Mouse (Mus musculus) thymus, postnatal 25 days (tissue): ENCODE data around the gene St6galnac3.
"Not testable (repeated sequence)": the region's sequence is repeated elsewhere in the genome, so short reads cannot be mapped to it uniquely, and the experiment has no call there.

Experiments used
- DNase-seq: peaks from one replicate; pipeline ENCODE4 v3.0.0; 2022

Gene St6galnac3

GRCm38 (mm10) chr3:153397726-153398125 lies 327.2 kb downstream of the St6galnac3 start:
- DNase-seq, result no peak

- no peak for DNase-seq
Measured at GRCm38 (mm10) chr3:153396375-153397068, 328.5 kb downstream of the St6galnac3 start.

- no peak for DNase-seq
Measured at GRCm38 (mm10) chr3:153395351-153395750, 329.6 kb downstream of the St6galnac3 start.

- no peak for DNase-seq
Measured at GRCm38 (mm10) chr3:153394751-153395150, 330.2 kb downstream of the St6galnac3 start.

- no peak for DNase-seq
Measured at GRCm38 (mm10) chr3:153394224-153394623, 330.8 kb downstream of the St6galnac3 start.

GRCm38 (mm10) chr3:153391451-153391850 lies 333.5 kb downstream of the St6galnac3 start:
- not testable (repeated sequence) for DNase-seq

GRCm38 (mm10) chr3:153384651-153385050 lies 340.3 kb downstream of the St6galnac3 start:
- DNase-seq, result not testable (repeated sequence)

- DNase-seq, result no peak
Measured at GRCm38 (mm10) chr3:153383656-153384055, 341.3 kb downstream of the St6galnac3 start.

GRCm38 (mm10) chr3:153365057-153365755 lies 359.8 kb downstream of the St6galnac3 start:
- no peak for DNase-seq

GRCm38 (mm10) chr3:153364366-153364765 lies 360.6 kb downstream of the St6galnac3 start:
- DNase-seq, result no peak

- DNase-seq, result no peak
Measured at GRCm38 (mm10) chr3:153359966-153360365, 365.0 kb downstream of the St6galnac3 start.

GRCm38 (mm10) chr3:153356071-153356470 lies 368.9 kb downstream of the St6galnac3 start:
- DNase-seq, result no peak

- DNase-seq, result no peak
Measured at GRCm38 (mm10) chr3:153354988-153355297, 370.0 kb downstream of the St6galnac3 start.

- no peak for DNase-seq
Measured at GRCm38 (mm10) chr3:153354186-153354987, 370.6 kb downstream of the St6galnac3 start.

- DNase-seq, result no peak
Measured at GRCm38 (mm10) chr3:153353313-153354103, 371.5 kb downstream of the St6galnac3 start.

GRCm38 (mm10) chr3:153349981-153350380 lies 375.0 kb downstream of the St6galnac3 start:
- no peak for DNase-seq

GRCm38 (mm10) chr3:153348797-153349465 lies 376.0 kb downstream of the St6galnac3 start:
- DNase-seq, result no peak

GRCm38 (mm10) chr3:153344979-153345378 lies 380.0 kb downstream of the St6galnac3 start:
- no peak for DNase-seq

- DNase-seq, result no peak
Measured at GRCm38 (mm10) chr3:153339940-153340339, 385.0 kb downstream of the St6galnac3 start.

GRCm38 (mm10) chr3:153339091-153339490 lies 385.9 kb downstream of the St6galnac3 start:
- DNase-seq, result no peak

- no peak for DNase-seq
Measured at GRCm38 (mm10) chr3:153337779-153338178, 387.2 kb downstream of the St6galnac3 start.

- DNase-seq, result no peak
Measured at GRCm38 (mm10) chr3:153337221-153337620, 387.8 kb downstream of the St6galnac3 start.
